Comparison of ENCODE assay signal across 15 mouse cellular contexts in genomic region chr2:27198551-27199246, GRCm38 (mm10). TPM values are rescaled to one million over a fixed set of nuclear protein-coding genes. Genes with fewer than 3 reads are reported as not detected.
DNase-seq lines count a peak whose midpoint lies in the region; ATAC-seq and TF ChIP-seq lines count a peak whose summit lies in the region.
"Had no signal": no experiment of that assay in that cellular context is flagged by ENCODE, and none has a peak within 500 bp of the region (broad histone marks: within the 10 kb centered on the region; RNA-seq: fewer than 3 reads in every experiment).

No protein-coding gene starts in this region.

- no peak for TF ChIP-seq CTCF in forebrain, postnatal 0 days (IDR thresholded peaks at IDR 0.05; ENCODE audit: low read depth)

- WGBS in heart, embryonic 14.5 days, result 15% methylated on average over 5 of the region's 5 CpGs
- 68% methylated on average over 5 of the region's 5 CpGs for WGBS in forebrain, postnatal 0 days

- H3K9ac ChIP-seq in heart, embryonic 14.5 days (ENCODE audit: low read length), result peak overlapping the region; percentile 48; the same call in 1 of the 2 replicates
- no peak overlapping the region for H3K9ac ChIP-seq in forebrain, postnatal 0 days
- H3K9ac ChIP-seq: embryonic facial prominence, embryonic 12.5 days; forebrain, embryonic 15.5 days; limb, embryonic 15.5 days had no signal

- H3K36me3 ChIP-seq in heart, embryonic 14.5 days (ENCODE audit: control insufficient read depth, insufficient read depth, low read length), result no peaks in the 10 kb centered on the region
- no peaks in the 10 kb centered on the region for H3K36me3 ChIP-seq in forebrain, postnatal 0 days (ENCODE audit: insufficient read depth)
- H3K36me3 ChIP-seq: embryonic facial prominence, embryonic 12.5 days; forebrain, embryonic 15.5 days had no signal

- peak overlapping the region; percentile 94 to 96 for H3K27ac ChIP-seq in heart, embryonic 14.5 days (replicated peaks in 1 of 2; ENCODE audit: control insufficient read depth in 1 of 2, insufficient read depth in 1 of 2, low read depth in 2 of 2, low read length in 2 of 2)
- H3K27ac ChIP-seq in forebrain, postnatal 0 days (ENCODE audit: low read depth, low read length), result no peak overlapping the region
- H3K27ac ChIP-seq: embryonic facial prominence, embryonic 12.5 days; forebrain, embryonic 15.5 days; limb, embryonic 15.5 days had no signal

- H3K4me2 ChIP-seq in heart, embryonic 14.5 days (ENCODE audit: low read length), result peak overlapping the region; percentile 1; the same call in 1 of the 2 replicates
- no peak overlapping the region for H3K4me2 ChIP-seq in forebrain, postnatal 0 days (ENCODE audit: low read depth)
- H3K4me2 ChIP-seq: embryonic facial prominence, embryonic 12.5 days; forebrain, embryonic 15.5 days; limb, embryonic 15.5 days had no signal

- DNase-seq in adrenal gland, postnatal 14 days, result peak; percentile 35
- no peak for DNase-seq in adrenal gland, adult 18-20 months (ENCODE audit: low spot score in 2 of 2)
- peak; percentile 44 for DNase-seq in CD4-positive helper T cell, adult 2 months (ENCODE audit: low read depth, low spot score)
- no peak for DNase-seq in frontal cortex, postnatal 36 days (ENCODE audit: low spot score in 2 of 2)
- no peak for DNase-seq in cerebellum, adult 9-10 months
- DNase-seq in forebrain, postnatal 0 days, result no peak
- DNase-seq: adrenal gland, postnatal 10 days; cerebellum, adult 11 months; kidney, adult 18-20 months had no signal

- no peaks in the 10 kb centered on the region for H3K9me3 ChIP-seq in heart, embryonic 14.5 days (ENCODE audit: control insufficient read depth, low read length)
- H3K9me3 ChIP-seq in forebrain, postnatal 0 days (ENCODE audit: low read length), result no peaks in the 10 kb centered on the region
- H3K9me3 ChIP-seq: embryonic facial prominence, embryonic 12.5 days; forebrain, embryonic 15.5 days; limb, embryonic 15.5 days had no signal

- ATAC-seq in heart, embryonic 14.5 days (ENCODE audit: insufficient number of reproducible peaks, insufficient read depth, low FRiP score, low read depth), result no peak; the same call in 1 of the 2 replicates
- ATAC-seq in megakaryocyte, adult 5-6 weeks (ENCODE audit: poor library complexity, severe bottlenecking), result peak; percentile 52
- ATAC-seq in forebrain, postnatal 0 days, result no peak
- ATAC-seq: forebrain, embryonic 15.5 days had no signal

- H3K27me3 ChIP-seq in heart, embryonic 14.5 days (ENCODE audit: control insufficient read depth, insufficient read depth, low read length), result no peaks in the 10 kb centered on the region
- H3K27me3 ChIP-seq in forebrain, postnatal 0 days (ENCODE audit: insufficient read depth, low read length), result no peaks in the 10 kb centered on the region
- H3K27me3 ChIP-seq: embryonic facial prominence, embryonic 12.5 days; forebrain, embryonic 15.5 days; limb, embryonic 15.5 days had no signal

- H3K4me1 ChIP-seq in heart, embryonic 14.5 days (ENCODE audit: control insufficient read depth in 2 of 2, insufficient read depth in 2 of 2, low read length in 2 of 2), result peaks cover 58 to 69% of the 10 kb centered on the region in 2 experiments
- no peaks in the 10 kb centered on the region for H3K4me1 ChIP-seq in forebrain, postnatal 0 days (ENCODE audit: insufficient read depth)
- H3K4me1 ChIP-seq: embryonic facial prominence, embryonic 12.5 days; forebrain, embryonic 15.5 days had no signal

- H3K4me3 ChIP-seq in heart, embryonic 14.5 days (ENCODE audit: control insufficient read depth in 1 of 2, insufficient read depth in 1 of 2, low read depth in 1 of 2, low read length in 2 of 2), result no peak overlapping the region
- no peak overlapping the region for H3K4me3 ChIP-seq in forebrain, postnatal 0 days (ENCODE audit: low read depth, low read length)
- H3K4me3 ChIP-seq: embryonic facial prominence, embryonic 12.5 days; forebrain, embryonic 15.5 days; limb, embryonic 15.5 days had no signal

RNA-seq across cellular contexts. Expression of gene Dbh, which starts 33.7 kb away (rescaled TPM):
- 334 and 392 TPM in 2 replicates for total RNA-seq in adrenal gland, postnatal 14 days (2021)
- total RNA-seq in adrenal gland, adult 18-20 months (2021), result 100 to 1,000 TPM; 311 to 388 TPM
- 0.55 and 1.8 TPM in 2 replicates for polyA plus RNA-seq in heart, embryonic 14.5 days (2014; fragmentation: Nextera tagmentation; extraction: Ambion mirVana)
- not detected in 2 replicates for total RNA-seq in megakaryocyte, adult 5-6 weeks (2015)
- not detected in 2 replicates for total RNA-seq in megakaryocyte, adult 5-6 weeks (2017)
- total RNA-seq in forebrain, postnatal 0 days (2014; rRNA removed), result 0.05 and 0.15 TPM in 2 replicates
- polyA plus RNA-seq in forebrain, postnatal 0 days (2015; fragmentation: Nextera tagmentation; extraction: Ambion mirVana), result 0.09 and 0.15 TPM in 2 replicates
- total RNA-seq: megakaryocyte-erythroid progenitor cell, adult 5-6 weeks had no signal
- polyA plus RNA-seq: forebrain, embryonic 15.5 days had no signal

RNA-seq across cellular contexts. Expression of gene Sardh, which starts 49.4 kb away (rescaled TPM):
- 15.1 and 81.2 TPM in 2 replicates for total RNA-seq in adrenal gland, postnatal 14 days (2021)
- total RNA-seq in adrenal gland, adult 18-20 months (2021), result 1 to 10 TPM; 7.0 to 9.2 TPM
- 19.0 and 21.6 TPM in 2 replicates for polyA plus RNA-seq in heart, embryonic 14.5 days (2014; fragmentation: Nextera tagmentation; extraction: Ambion mirVana)
- total RNA-seq in megakaryocyte, adult 5-6 weeks (2015), result not detected in 2 replicates
- total RNA-seq in megakaryocyte, adult 5-6 weeks (2017), result 2.0 TPM in 1 of 2 replicates, not detected in the other
- total RNA-seq in forebrain, postnatal 0 days (2014; rRNA removed), result 7.2 and 7.5 TPM in 2 replicates
- 5.7 and 6.2 TPM in 2 replicates for polyA plus RNA-seq in forebrain, postnatal 0 days (2015; fragmentation: Nextera tagmentation; extraction: Ambion mirVana)
- total RNA-seq: megakaryocyte-erythroid progenitor cell, adult 5-6 weeks had no signal

RNA-seq across cellular contexts. Expression of gene Fam163b, which starts 56.4 kb away (rescaled TPM):
- total RNA-seq in adrenal gland, postnatal 14 days (2021), result 2.0 and 2.1 TPM in 2 replicates
- total RNA-seq in adrenal gland, adult 18-20 months (2021), result 1 to 10 TPM; 2.4 to 2.9 TPM
- polyA plus RNA-seq in heart, embryonic 14.5 days (2014; fragmentation: Nextera tagmentation; extraction: Ambion mirVana), result 0.66 and 0.70 TPM in 2 replicates
- not detected in 2 replicates for total RNA-seq in megakaryocyte, adult 5-6 weeks (2015)
- total RNA-seq in megakaryocyte, adult 5-6 weeks (2017), result not detected in 2 replicates
- total RNA-seq in forebrain, postnatal 0 days (2014; rRNA removed), result 7.5 and 7.8 TPM in 2 replicates
- 23.9 and 26.2 TPM in 2 replicates for polyA plus RNA-seq in forebrain, postnatal 0 days (2015; fragmentation: Nextera tagmentation; extraction: Ambion mirVana)
- total RNA-seq: megakaryocyte-erythroid progenitor cell, adult 5-6 weeks had no signal

Comparison
In these comparisons a context has a peak if more than half of its experiments do, and no peak if none do; other contexts are left out.
1. DNase-seq: peak in adrenal gland, postnatal 14 days (single experiment) and CD4-positive helper T cell, adult 2 months (single experiment); none in adrenal gland, adult 18-20 months (0 of 2), frontal cortex, postnatal 36 days (0 of 2), cerebellum, adult 9-10 months (single experiment) and forebrain, postnatal 0 days (single experiment).
2. RNA of gene Dbh, which starts 33.7 kb away (total RNA-seq): 311 to 388 TPM in adrenal gland, adult 18-20 months and 334 to 392 TPM in adrenal gland, postnatal 14 days; 0.05 to 0.15 TPM in forebrain, postnatal 0 days and not detected in megakaryocyte, adult 5-6 weeks; every median in the first group is over 100 times any median in the second.